Mouse (Mus musculus): ENCODE data around the gene Fscn1. TPM values are rescaled to one million over a fixed set of nuclear protein-coding genes. Genes with fewer than 3 reads are reported as not detected.
A peak's percentile ranks its signal among the peaks of the same experiment; 100 is the strongest.

The Fscn1 gene
- polyA plus RNA-seq, 1 experiment from 2014 or later = 347 TPM

GRCm38 (mm10) chr5:142927341-142927930, 32.7 kb upstream of the Fscn1 start:
- H3K36me3 ChIP-seq (ENCODE audit: insufficient read depth) = no peaks in the 10 kb centered on the region
- ATAC-seq (ENCODE audit: insufficient read depth) (no peak), DNase-seq (no peak)
- no peak overlapping the region for H3K4me2 ChIP-seq
- WGBS = 87% methylated on average over 12 of the region's 12 CpGs
- no peaks in the 10 kb centered on the region for H3K9me3 ChIP-seq (ENCODE audit: low read depth, low read length)
- TF ChIP-seq CTCF (IDR thresholded peaks at IDR 0.05; ENCODE audit: low read depth) = no peak
- H3K4me3 ChIP-seq (ENCODE audit: low read depth, low read length) = no peak overlapping the region
- peaks cover 17% of the 10 kb centered on the region; the same call in 1 of the 2 replicates for H3K4me1 ChIP-seq (ENCODE audit: insufficient read depth)
- H3K9ac ChIP-seq = no peak overlapping the region
- peak overlapping the region; percentile 91; the same call in 1 of the 2 replicates for H3K27ac ChIP-seq (ENCODE audit: low read depth)
- H3K27me3 ChIP-seq (ENCODE audit: insufficient read depth, low read length) = no peaks in the 10 kb centered on the region

DNA sequence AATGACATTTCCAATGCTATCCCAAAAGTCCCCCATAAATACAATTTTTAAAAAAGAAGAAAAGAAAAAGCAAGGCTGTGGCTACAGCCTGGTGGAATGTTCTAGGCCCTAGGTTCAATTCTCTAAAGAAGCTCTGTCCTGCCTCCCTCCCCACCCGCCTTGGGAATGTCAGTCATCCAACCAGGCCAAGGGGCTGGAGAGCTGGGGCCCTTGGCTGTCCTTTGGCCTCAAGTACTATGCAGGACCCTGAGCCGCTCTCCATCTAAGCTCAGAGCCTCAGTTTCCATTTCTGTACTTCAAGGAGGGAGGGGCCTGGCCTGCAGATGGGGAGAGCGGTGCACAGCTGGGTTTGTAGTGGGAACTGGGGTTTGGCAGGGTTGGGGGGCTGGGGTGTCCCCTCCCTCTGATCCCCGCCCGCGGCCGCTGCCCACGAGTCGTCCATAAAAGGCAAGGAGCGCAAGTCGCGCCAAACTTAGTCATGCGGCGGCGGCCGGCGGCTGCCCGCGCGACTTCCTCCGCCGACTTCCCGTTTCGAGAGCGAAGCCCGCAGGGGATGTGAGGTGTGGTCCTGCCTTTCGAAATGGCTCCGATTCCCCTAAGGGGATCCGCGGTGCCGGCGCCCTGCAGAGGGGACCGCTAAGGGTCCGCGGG, 31.3 kb upstream of the Fscn1 start:
- Histone ChIP-seq H3K9ac (peak overlapping the region; percentile 74), H3K4me1 (ENCODE audit: insufficient read depth) (peaks cover 17% of the 10 kb centered on the region; the same call in 1 of the 2 replicates), H3K27me3 (ENCODE audit: insufficient read depth, low read length) (no peaks in the 10 kb centered on the region), H3K9me3 (ENCODE audit: low read depth, low read length) (no peaks in the 10 kb centered on the region), H3K36me3 (ENCODE audit: insufficient read depth) (no peaks in the 10 kb centered on the region), H3K27ac (ENCODE audit: low read depth) (peak overlapping the region; percentile 90), H3K4me2 (peak overlapping the region; percentile 73), H3K4me3 (ENCODE audit: low read depth, low read length) (peak overlapping the region; percentile 47)
- peak; percentile 88 for DNase-seq
- ATAC-seq (ENCODE audit: insufficient read depth) = peak; percentile 39
- 4% methylated on average over 35 of the region's 35 CpGs for WGBS
- no peak for TF ChIP-seq CTCF (IDR thresholded peaks at IDR 0.05; ENCODE audit: low read depth)

DNA sequence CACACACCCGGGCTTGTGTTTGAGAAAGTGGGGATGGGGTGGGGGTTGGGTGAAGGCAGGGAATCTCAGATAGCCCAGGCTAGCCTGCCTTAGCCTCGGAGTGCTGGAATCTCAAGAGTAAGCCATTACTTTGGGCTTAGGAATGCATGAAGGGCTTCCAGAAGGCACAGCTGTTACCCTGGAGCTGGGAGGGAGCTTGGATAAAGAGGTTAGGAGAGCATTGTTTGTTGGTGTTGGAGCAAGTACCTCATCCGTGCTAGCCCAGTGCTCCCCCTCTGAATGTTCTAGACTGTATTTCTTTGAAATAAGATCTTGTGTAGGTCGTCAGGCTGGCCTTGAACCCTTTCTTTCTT, 30.8 kb upstream of the Fscn1 start:
- Histone ChIP-seq H3K36me3 (ENCODE audit: insufficient read depth) (no peaks in the 10 kb centered on the region), H3K9me3 (ENCODE audit: low read depth, low read length) (no peaks in the 10 kb centered on the region), H3K4me2 (peak overlapping the region; percentile 73), H3K27me3 (ENCODE audit: insufficient read depth, low read length) (no peaks in the 10 kb centered on the region), H3K4me1 (ENCODE audit: insufficient read depth) (peaks cover 17% of the 10 kb centered on the region; the same call in 1 of the 2 replicates), H3K27ac (ENCODE audit: low read depth) (peak overlapping the region; percentile 90), H3K4me3 (ENCODE audit: low read depth, low read length) (peak overlapping the region; percentile 47), H3K9ac (peak overlapping the region; percentile 74)
- peak; percentile 67 for DNase-seq
- ATAC-seq (ENCODE audit: insufficient read depth) = no peak; the same call in 1 of the 2 replicates
- no peak for TF ChIP-seq CTCF (IDR thresholded peaks at IDR 0.05; ENCODE audit: low read depth)
- 6% methylated on average over 4 of the region's 4 CpGs for WGBS

- Histone ChIP-seq H3K27ac (ENCODE audit: low read depth) (peak overlapping the region; percentile 30; the same call in 1 of the 2 replicates), H3K4me3 (ENCODE audit: low read depth, low read length) (no peak overlapping the region), H3K9ac (no peak overlapping the region), H3K9me3 (ENCODE audit: low read depth, low read length) (no peaks in the 10 kb centered on the region), H3K4me1 (ENCODE audit: insufficient read depth) (peaks cover 11% of the 10 kb centered on the region; the same call in 1 of the 2 replicates), H3K27me3 (ENCODE audit: insufficient read depth, low read length) (no peaks in the 10 kb centered on the region), H3K4me2 (no peak overlapping the region), H3K36me3 (ENCODE audit: insufficient read depth) (no peaks in the 10 kb centered on the region)
- WGBS = 87% methylated on average over 9 of the region's 9 CpGs
- DNase-seq (no peak), ATAC-seq (ENCODE audit: insufficient read depth) (no peak)
- no peak for TF ChIP-seq CTCF (IDR thresholded peaks at IDR 0.05; ENCODE audit: low read depth)
Measured at GRCm38 (mm10) chr5:142931241-142931745, 28.9 kb upstream of the Fscn1 start.

GRCm38 (mm10) chr5:142932084-142932685, 28.0 kb upstream of the Fscn1 start:
- peak; percentile 30; the same call in 1 of the 2 replicates for ATAC-seq (ENCODE audit: insufficient read depth)
- H3K27me3 ChIP-seq (ENCODE audit: insufficient read depth, low read length) = no peaks in the 10 kb centered on the region
- no peak overlapping the region for H3K4me3 ChIP-seq (ENCODE audit: low read depth, low read length)
- peak; percentile 79 for TF ChIP-seq CTCF (IDR thresholded peaks at IDR 0.05; ENCODE audit: low read depth)
- H3K9ac ChIP-seq = no peak overlapping the region
- H3K27ac ChIP-seq (ENCODE audit: low read depth) = no peak overlapping the region
- H3K9me3 ChIP-seq (ENCODE audit: low read depth, low read length) = no peaks in the 10 kb centered on the region
- no peaks in the 10 kb centered on the region for H3K36me3 ChIP-seq (ENCODE audit: insufficient read depth)
- 12% methylated on average over 9 of the region's 9 CpGs for WGBS
- DNase-seq = peak; percentile 94
- H3K4me1 ChIP-seq (ENCODE audit: insufficient read depth) = peaks cover 3% of the 10 kb centered on the region; the same call in 1 of the 2 replicates
- H3K4me2 ChIP-seq = peak overlapping the region; percentile 30

DNA sequence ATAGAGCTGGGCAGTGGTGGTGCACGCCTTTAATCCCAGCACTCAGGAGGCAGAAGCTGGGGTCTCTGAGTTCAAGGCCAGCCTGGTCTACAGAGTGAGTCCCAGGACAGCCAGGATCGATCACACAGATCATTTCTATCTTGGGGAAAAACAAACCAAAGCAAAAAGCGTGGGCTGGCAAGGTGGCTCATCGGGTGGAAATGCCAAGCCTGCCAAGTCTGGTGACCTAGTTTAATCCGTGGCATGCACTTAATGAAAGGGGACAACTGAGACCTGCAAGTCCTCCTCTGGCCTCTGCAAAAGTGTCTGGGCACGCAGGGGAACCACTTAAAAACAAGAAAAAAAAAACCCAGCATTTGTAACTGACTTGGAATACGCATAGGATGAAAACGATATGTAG, 27.4 kb upstream of the Fscn1 start:
- no peaks in the 10 kb centered on the region for H3K9me3 ChIP-seq (ENCODE audit: low read depth, low read length)
- TF ChIP-seq CTCF (IDR thresholded peaks at IDR 0.05; ENCODE audit: low read depth) = no peak
- H3K4me3 ChIP-seq (ENCODE audit: low read depth, low read length) = no peak overlapping the region
- 72% methylated on average over 8 of the region's 8 CpGs for WGBS
- no peaks in the 10 kb centered on the region for H3K27me3 ChIP-seq (ENCODE audit: insufficient read depth, low read length)
- no peaks in the 10 kb centered on the region for H3K36me3 ChIP-seq (ENCODE audit: insufficient read depth)
- no peaks in the 10 kb centered on the region; the same call in 1 of the 2 replicates for H3K4me1 ChIP-seq (ENCODE audit: insufficient read depth)
- H3K4me2 ChIP-seq = no peak overlapping the region
- no peak for DNase-seq
- H3K27ac ChIP-seq (ENCODE audit: low read depth) = no peak overlapping the region
- ATAC-seq (ENCODE audit: insufficient read depth) = no peak
- no peak overlapping the region for H3K9ac ChIP-seq
